Mouse (Mus musculus) heart, postnatal 0 days (tissue): ENCODE results near the gene Urm1.

Experiments used
- CTCF ChIP-seq: IDR thresholded peaks from 2 replicates; pipeline ENCODE4 v1.5.1; 2016; ENCODE audit warnings: antibody characterized with exemption, control low read depth, low read depth
- EP300 ChIP-seq: IDR thresholded peaks from 2 replicates; pipeline ENCODE4 v1.6.1; 2016; ENCODE audit warnings: antibody characterized with exemption, low read depth

- TF ChIP-seq CTCF, result no peak
- no peak for TF ChIP-seq EP300
These were observed 32.6 kb upstream of the Urm1 start, which contains the start of gene Coq4 for GRCm38 (mm10) chr2:29787104-29787917.
